Mouse (Mus musculus) neural tube, embryonic 11.5 days (tissue): ENCODE measurements at regions not wholly inside any gene's neighbourhood (a gene's known extent, or its start where the extent isn't known, plus 50 kb on each side); places are given as distances from the start of the nearest gene placed in this dataset.

Source experiments
- ATAC-seq: fragments of 200-750 bp; cut with Nextera tagmentation; 2 replicates; pipeline ENCODE4 v1.8.0; 2017; ENCODE audit warnings: moderate number of reproducible peaks, mild to moderate bottlenecking, moderate TSS enrichment, moderate library complexity; ENCODE audit not compliant: insufficient read depth, low FRiP score, low TSS enrichment
- DNase-seq: peaks from one replicate; pipeline ENCODE4 v3.0.0-alpha.2; 2015; ENCODE audit warnings: low spot score
- H3K27ac ChIP-seq: fragments of 300-500 bp; sonication (generic); 2 replicates; pipeline ENCODE4 v1.5.1; 2014; ENCODE audit warnings: low read depth, mild to moderate bottlenecking, low read length
- H3K27me3 ChIP-seq: fragments of 300-500 bp; sonication (generic); 2 replicates; pipeline ENCODE4 v1.6.1; 2014; ENCODE audit warnings: mild to moderate bottlenecking, low read length, mixed read lengths; ENCODE audit not compliant: control insufficient read depth, insufficient read depth
- H3K36me3 ChIP-seq: fragments of 300-500 bp; sonication (generic); 2 replicates; pipeline ENCODE4 v1.6.1; 2014; ENCODE audit warnings: mild to moderate bottlenecking, low read length, moderate library complexity, mixed read lengths; ENCODE audit not compliant: control insufficient read depth, insufficient read depth
- H3K4me1 ChIP-seq: fragments of 300-500 bp; sonication (generic); 2 replicates; pipeline ENCODE4 v1.6.1; 2014; ENCODE audit warnings: low read length, mixed read lengths; ENCODE audit not compliant: control insufficient read depth, insufficient read depth
- H3K4me2 ChIP-seq: fragments of 300-500 bp; sonication (generic); 2 replicates; pipeline ENCODE4 v1.6.1; 2014; ENCODE audit warnings: low read depth, mild to moderate bottlenecking, moderate library complexity
- H3K4me3 ChIP-seq: fragments of 300-500 bp; sonication (generic); 2 replicates; pipeline ENCODE4 v1.5.1; 2014; ENCODE audit warnings: low read depth, low read length
- H3K9ac ChIP-seq: fragments of 300-500 bp; sonication (generic); 2 replicates; pipeline ENCODE4 v1.6.1; 2014; ENCODE audit warnings: mild to moderate bottlenecking, low read length
- H3K9me3 ChIP-seq: fragments of 300-500 bp; sonication (generic); 2 replicates; pipeline ENCODE4 v1.6.1; 2016; ENCODE audit warnings: low read length; ENCODE audit not compliant: control insufficient read depth
- WGBS: fragments of 180-500 bp; shearing (Covaris S2); extraction: QIAGEN DNeasy Blood & Tissue Kit; methylation state at CpG from one replicate; pipeline ENCODE4 v1.1.7; 2014; 5-methylcytosine and 5-hydroxymethylcytosine counted together

GRCm38 (mm10) chr13:16211482-16211881 lies 199.8 kb downstream of the Inhba start:
- no peak overlapping the region for H3K9ac ChIP-seq
- WGBS, result 79% methylated on average over 2 of the region's 2 CpGs
- H3K36me3 ChIP-seq, result no peaks in the 10 kb centered on the region
- H3K4me2 ChIP-seq, result no peak overlapping the region
- no peak overlapping the region for H3K4me3 ChIP-seq
- H3K27me3 ChIP-seq, result no peaks in the 10 kb centered on the region
- no peaks in the 10 kb centered on the region for H3K9me3 ChIP-seq
- ATAC-seq (no peak), DNase-seq (no peak)
- H3K4me1 ChIP-seq, result no peaks in the 10 kb centered on the region
- no peak overlapping the region for H3K27ac ChIP-seq

GRCm38 (mm10) chr13:16219877-16220276 lies 208.2 kb downstream of the Inhba start:
- ATAC-seq (no peak), DNase-seq (no peak)

GRCm38 (mm10) chr13:16222942-16223600 lies 211.4 kb downstream of the Inhba start:
- ATAC-seq, result no peak
- Histone ChIP-seq H3K27me3 (no peaks in the 10 kb centered on the region), H3K27ac (no peak overlapping the region), H3K4me1 (no peaks in the 10 kb centered on the region), H3K36me3 (no peaks in the 10 kb centered on the region), H3K4me2 (no peak overlapping the region), H3K9me3 (no peaks in the 10 kb centered on the region), H3K4me3 (no peak overlapping the region), H3K9ac (no peak overlapping the region)
- WGBS, result 81% methylated on average over 5 of the region's 5 CpGs
- no peak for DNase-seq

More at GRCm38 (mm10) chr13:16219877-16220276, 208.2 kb downstream of the Inhba start:
- H3K27ac ChIP-seq, result no peak overlapping the region
- no peak overlapping the region for H3K4me2 ChIP-seq
- H3K4me1 ChIP-seq, result no peaks in the 10 kb centered on the region
- no peaks in the 10 kb centered on the region for H3K27me3 ChIP-seq
- no peak overlapping the region for H3K9ac ChIP-seq
- H3K9me3 ChIP-seq, result no peaks in the 10 kb centered on the region
- H3K4me3 ChIP-seq, result no peak overlapping the region
- H3K36me3 ChIP-seq, result no peaks in the 10 kb centered on the region

- Histone ChIP-seq H3K36me3 (no peaks in the 10 kb centered on the region), H3K4me3 (no peak overlapping the region), H3K27me3 (no peaks in the 10 kb centered on the region), H3K27ac (no peak overlapping the region), H3K9ac (no peak overlapping the region), H3K4me2 (no peak overlapping the region), H3K9me3 (no peaks in the 10 kb centered on the region), H3K4me1 (no peaks in the 10 kb centered on the region)
- ATAC-seq (no peak), DNase-seq (no peak)
- WGBS, result 84% methylated on average over 3 of the region's 3 CpGs
Observed at GRCm38 (mm10) chr13:16261145-16261544, 249.5 kb downstream of the Inhba start.

- no peaks in the 10 kb centered on the region for H3K4me1 ChIP-seq
- no peaks in the 10 kb centered on the region for H3K27me3 ChIP-seq
- H3K36me3 ChIP-seq, result no peaks in the 10 kb centered on the region
- no peak overlapping the region for H3K4me2 ChIP-seq
- H3K9ac ChIP-seq, result no peak overlapping the region
- H3K4me3 ChIP-seq, result no peak overlapping the region
- no peaks in the 10 kb centered on the region for H3K9me3 ChIP-seq
- no peak overlapping the region for H3K27ac ChIP-seq
- ATAC-seq, result no peak
- 90% methylated on average over 3 of the region's 3 CpGs for WGBS
- no peak for DNase-seq
Observed at GRCm38 (mm10) chr13:16279974-16280373, 268.3 kb downstream of the Inhba start.

GRCm38 (mm10) chr13:16280742-16281141 lies 269.1 kb downstream of the Inhba start:
- H3K4me2 ChIP-seq, result no peak overlapping the region
- no peak for ATAC-seq
- WGBS, result 81% methylated on average over 2 of the region's 2 CpGs
- no peaks in the 10 kb centered on the region for H3K4me1 ChIP-seq
- H3K27me3 ChIP-seq, result no peaks in the 10 kb centered on the region
- no peak overlapping the region for H3K4me3 ChIP-seq
- H3K9me3 ChIP-seq, result no peaks in the 10 kb centered on the region
- no peaks in the 10 kb centered on the region for H3K36me3 ChIP-seq
- H3K27ac ChIP-seq, result no peak overlapping the region
- no peak overlapping the region for H3K9ac ChIP-seq
- no peak for DNase-seq

- no peak overlapping the region for H3K27ac ChIP-seq
- DNase-seq (no peak), ATAC-seq (no peak)
- H3K4me3 ChIP-seq, result no peak overlapping the region
- no peaks in the 10 kb centered on the region for H3K27me3 ChIP-seq
- no peaks in the 10 kb centered on the region for H3K9me3 ChIP-seq
- no peak overlapping the region for H3K9ac ChIP-seq
- no peaks in the 10 kb centered on the region for H3K36me3 ChIP-seq
- H3K4me1 ChIP-seq, result no peaks in the 10 kb centered on the region
- H3K4me2 ChIP-seq, result no peak overlapping the region
Observed at GRCm38 (mm10) chr13:16281777-16282176, 270.1 kb downstream of the Inhba start.

GRCm38 (mm10) chr13:16282230-16282629 lies 270.6 kb downstream of the Inhba start:
- no peaks in the 10 kb centered on the region for H3K4me1 ChIP-seq
- H3K27ac ChIP-seq, result no peak overlapping the region
- no peaks in the 10 kb centered on the region for H3K36me3 ChIP-seq
- H3K9ac ChIP-seq, result no peak overlapping the region
- WGBS, result 64% methylated on average over 2 of the region's 2 CpGs
- no peaks in the 10 kb centered on the region for H3K9me3 ChIP-seq
- no peak for ATAC-seq
- H3K4me3 ChIP-seq, result no peak overlapping the region
- no peak for DNase-seq
- H3K4me2 ChIP-seq, result no peak overlapping the region
- H3K27me3 ChIP-seq, result no peaks in the 10 kb centered on the region

- Histone ChIP-seq H3K4me1 (no peaks in the 10 kb centered on the region), H3K4me3 (no peak overlapping the region), H3K9me3 (no peaks in the 10 kb centered on the region), H3K27me3 (no peaks in the 10 kb centered on the region), H3K4me2 (no peak overlapping the region), H3K9ac (no peak overlapping the region), H3K27ac (no peak overlapping the region), H3K36me3 (no peaks in the 10 kb centered on the region)
- ATAC-seq (no peak), DNase-seq (no peak)
- 72% methylated on average over 4 of the region's 4 CpGs for WGBS
Observed at GRCm38 (mm10) chr13:16283336-16283735, 271.7 kb downstream of the Inhba start.
